Mouse (Mus musculus) Patski (cell line): ENCODE measurements around the gene Rasgef1b. TPM values are rescaled to one million over a fixed set of nuclear protein-coding genes. Genes with fewer than 3 reads are reported as not detected.

Source experiments
- ATAC-seq: fragments of 100-300 bp; one replicate; pipeline ENCODE4 v1.8.0; 2021
- CTCF ChIA-PET: fragments of 350-600 bp; sonication (Branson Sonifier 250); formaldehyde crosslinking; loops from one replicate; lab custom pipeline; 2022; ENCODE audit warnings: inconsistent platforms; lab: Charles Lee
- POLR2A ChIA-PET: fragments of 350-600 bp; sonication (Branson Sonifier 250); formaldehyde crosslinking; loops from one replicate; lab custom pipeline; 2022; ENCODE audit warnings: antibody characterized with exemption, inconsistent platforms; lab: Charles Lee
- DNase-seq: peaks from one replicate; pipeline ENCODE4 v3.0.0-alpha.2; 2011; ENCODE audit warnings: low read depth, low spot score
- H3K27me3 ChIP-seq: fragments of 371-371 bp; one replicate; pipeline ENCODE4 v1.5.1; 2021
- CTCF ChIP-seq: fragments of 100-300 bp; IDR thresholded peaks from one replicate; pipeline ENCODE4 v1.5.1; 2021
- in situ Hi-C: fragments of 300-500 bp; cut with MboI; formaldehyde crosslinking; loops from 3 replicates; pipeline ENCODE4 v1.11.1; 2018; ENCODE audit warnings: low pct_unique_long_range_greater_than_20kb, mixed read lengths
- polyA plus RNA-seq: library from polyadenylated mRNA; unstranded; gene quantifications from one replicate; pipeline ENCODE4 v1.2.3, GENCODE M21; 2021

Gene Rasgef1b
- polyA plus RNA-seq, 1 experiment from 2014 or later: 1.3 TPM

DNA sequence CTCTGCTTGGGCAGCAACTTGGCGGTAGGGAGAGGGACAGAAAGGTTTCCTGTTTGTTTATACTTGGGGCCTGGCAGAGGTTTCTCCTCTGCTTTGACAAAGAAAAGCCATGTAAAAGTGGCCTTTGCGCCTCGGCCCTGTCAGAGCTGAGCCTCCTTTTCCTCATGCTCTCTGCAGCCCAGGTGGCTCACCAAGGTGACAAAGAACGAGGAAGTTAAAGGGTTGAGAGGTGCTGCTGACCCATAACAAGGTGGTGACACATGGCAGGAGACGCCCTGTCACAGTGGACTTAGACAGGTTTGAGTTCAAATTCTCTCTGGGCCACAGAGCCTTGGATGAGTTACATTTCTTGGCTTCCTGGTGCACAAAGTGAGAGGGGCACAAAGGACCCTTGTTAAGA, 325.5 kb downstream of the Rasgef1b start:
- in situ Hi-C loops: no loop called here
- ChIA-PET CTCF (no interaction called here), POLR2A (no interaction called here)
- no peak for ATAC-seq
- H3K27me3 ChIP-seq: no peaks in the 10 kb centered on the region
- no peak for DNase-seq
- no peak for TF ChIP-seq CTCF

DNA sequence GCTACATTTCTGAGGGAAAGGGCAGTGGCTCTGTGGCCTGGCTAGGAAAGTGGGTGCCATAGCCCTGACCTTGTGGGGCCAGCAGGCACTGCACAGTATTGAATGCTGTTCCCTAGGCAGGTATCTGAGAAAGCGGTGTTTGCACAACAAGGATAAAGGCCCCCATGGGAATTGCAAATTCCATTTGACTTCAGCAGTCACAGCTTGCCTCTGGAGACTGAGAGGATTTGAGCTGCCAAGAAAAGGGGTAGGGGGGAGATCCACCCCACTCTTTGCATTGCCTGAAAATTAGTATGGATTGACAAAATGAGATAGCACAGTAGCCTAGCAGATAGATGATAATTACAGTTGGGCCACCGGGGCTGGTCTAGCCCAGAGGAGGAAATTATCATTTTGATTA, 326.1 kb downstream of the Rasgef1b start:
- TF ChIP-seq CTCF: no peak
- in situ Hi-C loops: no loop called here
- no peak for ATAC-seq
- POLR2A ChIA-PET: no interaction called here
- DNase-seq: no peak
- CTCF ChIA-PET: no interaction called here
- H3K27me3 ChIP-seq: no peaks in the 10 kb centered on the region

DNA sequence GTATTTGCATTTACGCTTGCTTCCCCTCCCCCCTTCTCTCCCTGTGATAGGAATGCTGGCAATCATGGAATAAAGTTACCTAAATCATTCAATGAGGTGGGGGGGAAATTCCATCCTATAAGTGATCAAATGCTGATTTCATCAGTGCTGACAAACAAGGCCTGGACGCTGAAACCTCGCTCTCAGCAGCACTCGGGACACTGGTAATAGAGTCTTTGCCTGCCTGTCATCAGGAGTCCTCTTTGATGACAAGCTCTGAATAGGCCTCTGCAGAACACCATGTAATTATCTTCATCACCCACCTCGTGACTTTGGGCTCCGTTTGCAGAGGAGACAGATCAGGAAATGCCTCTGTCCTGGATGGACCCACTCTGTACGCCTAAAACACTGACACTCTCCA, 326.6 kb downstream of the Rasgef1b start:
- DNase-seq: no peak
- in situ Hi-C loops: no loop called here
- CTCF ChIA-PET: no interaction called here
- ATAC-seq: no peak
- TF ChIP-seq CTCF: no peak
- H3K27me3 ChIP-seq: peaks cover 1% of the 10 kb centered on the region
- POLR2A ChIA-PET: no interaction called here

DNA sequence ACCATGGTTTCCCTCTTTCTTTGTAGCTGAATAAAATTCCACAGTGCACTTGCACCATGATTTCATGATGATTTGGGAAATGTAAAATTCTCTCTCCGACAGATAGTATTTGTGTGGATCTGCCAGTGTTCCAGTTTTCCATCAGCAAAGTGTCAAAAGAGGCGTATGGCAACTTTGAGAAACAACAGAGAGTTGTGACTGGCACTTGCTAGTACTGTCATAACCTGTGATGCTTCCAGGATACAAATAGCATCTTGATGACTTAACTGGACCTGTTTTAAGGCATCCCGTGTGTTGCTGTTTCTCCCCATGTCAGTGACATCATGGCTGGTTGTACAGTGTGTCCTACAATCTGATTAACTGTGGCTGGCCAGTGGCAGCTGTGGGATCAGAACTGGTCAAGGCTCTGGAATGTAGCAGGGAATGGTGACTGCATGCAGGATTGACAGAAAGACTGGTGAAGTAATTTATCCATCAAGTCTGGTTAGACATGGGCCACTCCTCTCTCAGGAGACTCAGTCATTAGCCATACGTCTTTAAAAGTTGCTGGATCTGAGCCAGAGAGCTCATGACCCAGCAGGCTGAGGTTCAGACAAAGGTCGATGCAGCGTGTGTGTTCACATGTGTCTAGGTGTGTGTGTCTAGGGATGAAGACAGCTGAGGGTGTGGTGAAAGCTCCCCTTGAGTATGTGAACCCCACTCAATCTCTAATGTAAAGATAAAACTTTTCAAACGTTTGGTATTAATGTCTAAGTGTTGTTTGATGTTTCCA, 328.8 kb downstream of the Rasgef1b start:
- no peak for ATAC-seq
- ChIA-PET POLR2A (interaction anchor here (0.7 kb wide), 1 partner anchor 43 kb away, joined by 4 read pairs; no protein-coding TSS in a partner anchor), CTCF (interaction anchor here (1.0 kb wide), 1 partner anchor 12 kb away, joined by 3 read pairs; no protein-coding TSS in a partner anchor)
- TF ChIP-seq CTCF: no peak
- no peak for DNase-seq
- in situ Hi-C loops: no loop called here
- peaks cover 3% of the 10 kb centered on the region for H3K27me3 ChIP-seq

DNA sequence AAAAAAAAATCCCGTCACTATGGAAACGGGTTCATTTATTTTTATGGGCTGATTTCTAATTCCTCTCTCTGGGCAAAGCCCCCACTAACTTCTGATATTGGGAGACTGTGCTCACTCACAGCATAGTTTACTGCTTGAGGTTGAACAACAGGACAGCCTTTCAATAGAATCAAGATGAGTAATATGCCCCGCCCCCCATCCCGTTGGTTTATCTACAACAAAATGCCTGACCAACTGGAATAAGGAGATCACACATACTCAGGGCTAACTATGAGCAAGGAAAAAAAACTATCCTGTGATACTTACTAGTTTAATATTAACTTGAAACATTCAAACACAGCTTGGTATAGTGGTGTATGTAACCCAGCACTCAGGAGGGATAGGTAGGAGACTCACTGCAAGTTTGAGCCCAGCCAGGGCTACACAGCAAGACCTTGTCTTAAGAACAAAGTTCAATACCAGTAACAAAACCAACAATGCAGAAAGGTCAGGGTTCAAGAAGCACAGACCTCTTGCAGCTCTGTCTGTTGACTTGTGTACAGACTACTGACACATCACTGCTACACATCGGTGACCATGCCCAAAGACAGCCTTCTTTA, 330.3 kb downstream of the Rasgef1b start:
- POLR2A ChIA-PET: no interaction called here
- ATAC-seq: peak; percentile 29

DNA sequence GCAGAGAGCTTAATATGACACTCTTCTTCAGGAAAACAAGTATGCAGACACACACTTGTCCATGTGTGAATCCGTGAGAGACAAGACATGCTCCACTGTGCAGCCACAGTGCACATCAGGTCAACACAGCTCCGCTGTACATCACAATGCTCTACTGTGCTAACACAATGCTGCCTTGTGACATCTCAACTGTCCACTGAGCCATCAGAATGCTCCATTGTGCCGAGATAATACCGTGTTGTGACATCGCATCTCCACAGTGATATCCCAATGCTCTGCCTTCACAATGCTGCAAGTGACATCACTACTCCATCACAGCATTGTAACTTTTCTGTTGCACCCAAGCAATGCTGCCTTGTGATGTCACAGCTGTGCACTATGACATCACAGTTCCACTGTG, 334.3 kb downstream of the Rasgef1b start:
- POLR2A ChIA-PET: no interaction called here
- no peak for TF ChIP-seq CTCF
- ATAC-seq (no peak), DNase-seq (no peak)
- CTCF ChIA-PET: interaction anchor here (1.2 kb wide), 1 partner anchor 17 kb away, joined by 3 read pairs; no protein-coding TSS in a partner anchor
- in situ Hi-C loops: no loop called here
- peaks cover 3% of the 10 kb centered on the region for H3K27me3 ChIP-seq

More for the DNA sequence above, 330.3 kb downstream of the Rasgef1b start:
- DNase-seq: no peak
- in situ Hi-C loops: no loop called here
- CTCF ChIA-PET: no interaction called here
- peaks cover 3% of the 10 kb centered on the region for H3K27me3 ChIP-seq
- TF ChIP-seq CTCF: no peak

DNA sequence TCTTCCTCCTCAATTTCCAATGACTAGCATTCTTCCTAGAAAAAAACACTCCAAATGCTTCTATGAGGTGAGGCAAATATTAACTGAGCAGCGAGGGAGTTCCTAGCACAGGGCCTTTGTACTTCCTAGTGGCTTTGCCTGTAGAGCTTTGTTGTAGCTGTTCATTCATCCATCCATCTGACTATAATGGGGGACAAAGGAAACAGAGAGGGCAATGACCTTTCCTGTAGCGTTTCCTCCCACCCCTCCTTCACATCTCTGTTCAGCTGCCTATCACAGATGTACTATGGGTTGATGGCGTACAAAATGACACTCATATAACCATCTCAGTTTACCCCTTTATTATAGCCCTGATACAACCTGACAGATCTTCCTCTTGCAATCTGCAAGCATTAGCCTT, 337.3 kb downstream of the Rasgef1b start:
- no peak for DNase-seq
- H3K27me3 ChIP-seq: no peaks in the 10 kb centered on the region
- CTCF ChIA-PET: no interaction called here
- in situ Hi-C loops: no loop called here
- no peak for TF ChIP-seq CTCF
- no peak for ATAC-seq
- POLR2A ChIA-PET: no interaction called here

DNA sequence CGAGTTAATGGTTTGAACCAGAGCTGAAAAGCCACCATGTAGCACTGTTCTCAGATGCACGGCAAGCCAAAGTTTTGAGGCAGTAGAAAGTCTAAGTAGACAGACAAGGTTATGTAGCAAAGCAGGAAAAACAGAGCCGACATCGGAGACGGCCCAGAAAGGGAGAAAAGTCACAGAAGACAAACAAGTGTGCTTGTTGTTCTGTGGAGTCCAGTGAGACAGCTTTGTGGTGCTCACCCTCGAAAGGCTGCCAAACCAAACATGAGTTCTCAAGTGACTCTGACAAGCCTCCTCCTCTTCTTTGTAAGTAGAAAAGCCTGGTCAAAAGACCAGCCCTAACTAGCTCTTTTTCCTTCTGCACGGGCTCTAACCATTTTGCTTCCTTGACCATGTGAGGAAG, 338.1 kb downstream of the Rasgef1b start:
- TF ChIP-seq CTCF: no peak
- H3K27me3 ChIP-seq: no peaks in the 10 kb centered on the region
- no peak for ATAC-seq
- CTCF ChIA-PET: no interaction called here
- no peak for DNase-seq
- in situ Hi-C loops: no loop called here
- POLR2A ChIA-PET: interaction anchor here (0.6 kb wide), 1 partner anchor 267 kb away, joined by 4 read pairs; no protein-coding TSS in a partner anchor

DNA sequence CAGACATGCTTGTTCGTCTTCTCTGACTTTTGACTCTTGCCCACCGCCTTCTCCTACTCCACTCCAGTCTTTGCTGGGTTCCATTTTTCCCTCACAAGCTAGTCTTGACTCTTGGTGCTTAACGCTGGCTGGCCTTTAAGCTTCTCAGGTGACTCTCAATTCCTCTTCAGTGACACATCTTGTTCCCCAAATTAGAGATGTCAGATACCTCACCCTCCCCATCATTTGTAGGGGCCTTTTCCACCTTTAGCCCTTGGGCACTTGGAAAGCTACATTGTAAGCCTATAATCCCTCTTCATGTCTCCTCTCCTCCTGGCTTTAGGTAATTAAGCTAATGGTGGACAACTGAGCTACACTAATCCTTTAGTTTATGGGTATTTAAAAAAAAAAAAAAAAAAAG, 338.6 kb downstream of the Rasgef1b start:
- ATAC-seq: no peak
- in situ Hi-C loops: no loop called here
- DNase-seq: no peak
- CTCF ChIA-PET: no interaction called here
- TF ChIP-seq CTCF: no peak
- H3K27me3 ChIP-seq: no peaks in the 10 kb centered on the region
- POLR2A ChIA-PET: interaction anchor here (0.6 kb wide), 1 partner anchor 267 kb away, joined by 4 read pairs; no protein-coding TSS in a partner anchor

DNA sequence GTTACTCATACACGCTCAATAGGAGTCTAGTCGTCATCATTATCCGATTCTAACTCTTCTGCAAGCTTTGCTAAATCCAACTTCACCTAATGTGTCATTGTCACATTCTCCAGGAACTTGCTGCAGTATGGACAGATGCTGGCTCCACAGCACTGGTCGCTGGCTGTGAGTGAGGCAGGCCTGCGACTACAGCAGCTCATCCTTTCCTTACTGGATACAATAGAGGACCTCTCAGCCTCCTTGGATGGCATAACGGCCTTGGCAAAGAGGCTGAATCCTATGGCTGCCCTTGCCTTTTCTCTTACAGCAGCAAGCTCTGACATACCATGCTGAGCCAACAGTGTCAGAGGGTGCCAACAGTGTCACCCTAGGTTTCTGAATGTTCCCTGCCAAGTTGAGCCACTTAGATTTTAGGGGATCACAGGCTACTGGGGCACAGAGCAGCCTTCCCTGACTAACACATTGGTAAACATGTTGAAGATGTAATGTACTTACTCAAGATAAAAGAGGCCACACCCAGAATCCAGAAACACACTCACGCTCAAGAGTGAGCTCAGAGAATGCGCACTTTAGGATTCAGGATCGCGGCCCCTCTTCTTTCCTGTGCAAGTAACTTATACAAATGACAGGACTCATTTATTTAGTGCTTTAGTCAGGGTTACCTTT, 340.1 kb downstream of the Rasgef1b start:
- ChIA-PET CTCF (no interaction called here), POLR2A (no interaction called here)
- in situ Hi-C loops: no loop called here
- no peak for ATAC-seq
- DNase-seq: no peak
- TF ChIP-seq CTCF: no peak
- no peaks in the 10 kb centered on the region for H3K27me3 ChIP-seq

DNA sequence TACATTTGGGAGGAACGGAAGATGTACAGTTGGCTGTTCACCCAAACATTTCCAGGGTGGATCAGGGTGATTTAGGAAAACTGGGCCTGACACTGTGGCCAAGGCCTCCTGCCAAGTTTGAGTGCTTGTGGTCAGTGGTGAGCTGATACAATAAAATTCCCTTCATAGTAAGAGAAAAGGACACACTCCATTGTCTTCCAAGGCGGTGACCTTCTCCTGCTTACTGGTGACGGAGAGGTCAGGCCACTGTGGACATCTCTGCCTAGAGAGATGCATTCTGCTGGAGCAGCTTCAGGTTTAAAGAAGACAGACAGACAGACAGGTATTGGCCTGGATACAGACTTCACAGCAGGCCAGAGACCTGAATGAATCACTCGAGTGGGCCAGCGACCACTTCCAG, 340.7 kb downstream of the Rasgef1b start:
- DNase-seq (no peak), ATAC-seq (peak; percentile 65)
- ChIA-PET POLR2A (no interaction called here), CTCF (no interaction called here)
- H3K27me3 ChIP-seq: no peaks in the 10 kb centered on the region
- TF ChIP-seq CTCF: no peak
- in situ Hi-C loops: no loop called here
